Mouse (Mus musculus): Measurements from ENCODE around the gene Plekhd1.
A peak's percentile ranks its signal among the peaks of the same experiment; 100 is the strongest.

The Plekhd1 gene

GRCm38 (mm10) chr12:80699144-80699531, 6.7 kb downstream of the Plekhd1 start:
- no peak for DNase-seq (ENCODE audit: low spot score in 2 of 2)

DNA sequence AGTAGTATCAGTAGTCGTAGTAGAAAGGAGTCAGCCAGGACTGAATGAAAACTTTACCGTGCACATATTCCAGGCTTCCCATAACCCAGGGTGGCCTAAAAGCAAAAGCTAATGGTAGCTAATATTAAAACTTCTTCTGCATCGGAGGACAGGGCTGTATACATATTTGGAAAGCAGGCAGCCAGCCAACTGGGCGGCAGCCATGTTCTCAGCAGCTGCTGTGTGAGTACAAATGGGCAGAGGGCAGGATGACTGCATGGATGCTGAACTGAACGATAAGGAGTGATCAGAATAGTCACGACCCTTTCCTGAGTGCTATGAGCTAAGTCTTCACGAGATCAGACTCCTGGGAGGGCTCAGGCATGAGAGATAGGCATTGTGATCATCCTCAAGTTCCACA, 8.9 kb downstream of the Plekhd1 start:
- no peak for DNase-seq (ENCODE audit: low spot score in 2 of 2)

GRCm38 (mm10) chr12:80706208-80706914, 14.0 kb downstream of the Plekhd1 start:
- DNase-seq (ENCODE audit: low spot score in 2 of 2) = no peak

- no peak for DNase-seq (ENCODE audit: low spot score in 2 of 2)
Measured at GRCm38 (mm10) chr12:80706915-80707604, 14.7 kb downstream of the Plekhd1 start.

GRCm38 (mm10) chr12:80715915-80716314, 23.5 kb downstream of the Plekhd1 start:
- DNase-seq (ENCODE audit: low spot score in 2 of 2) = no peak

DNA sequence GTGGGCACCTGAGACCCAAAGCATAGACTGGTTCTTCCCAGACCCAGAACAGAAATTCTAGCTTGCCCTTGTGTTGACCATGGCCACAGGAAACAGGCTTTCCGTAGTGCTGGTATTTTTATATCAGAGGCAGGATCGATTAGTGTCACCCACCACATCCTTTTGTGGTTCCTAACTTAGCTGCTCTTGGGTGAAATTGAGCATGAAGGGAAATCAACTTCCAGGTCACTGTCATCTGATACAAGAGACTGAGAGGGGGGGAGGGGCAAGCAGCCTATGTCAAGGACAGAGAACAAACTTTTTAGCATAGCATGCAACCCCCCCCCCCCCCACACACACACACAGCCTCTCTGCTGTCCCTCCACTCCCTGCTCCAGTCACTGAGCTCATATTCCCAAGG, 26.8 kb downstream of the Plekhd1 start:
- no peak for DNase-seq (ENCODE audit: low spot score in 2 of 2)

GRCm38 (mm10) chr12:80720507-80720906, 28.1 kb downstream of the Plekhd1 start:
- no peak for DNase-seq (ENCODE audit: low spot score in 2 of 2)

- DNase-seq (ENCODE audit: low spot score in 2 of 2) = no peak
Measured at GRCm38 (mm10) chr12:80721458-80721857, 29.1 kb downstream of the Plekhd1 start.

- peak; percentile 52 to 61 for DNase-seq (ENCODE audit: low spot score in 2 of 2)
Measured at GRCm38 (mm10) chr12:80724853-80725559, 32.6 kb downstream of the Plekhd1 start.

- DNase-seq (ENCODE audit: low spot score in 2 of 2) = no peak
Measured at GRCm38 (mm10) chr12:80728207-80728606, 35.8 kb downstream of the Plekhd1 start.

DNA sequence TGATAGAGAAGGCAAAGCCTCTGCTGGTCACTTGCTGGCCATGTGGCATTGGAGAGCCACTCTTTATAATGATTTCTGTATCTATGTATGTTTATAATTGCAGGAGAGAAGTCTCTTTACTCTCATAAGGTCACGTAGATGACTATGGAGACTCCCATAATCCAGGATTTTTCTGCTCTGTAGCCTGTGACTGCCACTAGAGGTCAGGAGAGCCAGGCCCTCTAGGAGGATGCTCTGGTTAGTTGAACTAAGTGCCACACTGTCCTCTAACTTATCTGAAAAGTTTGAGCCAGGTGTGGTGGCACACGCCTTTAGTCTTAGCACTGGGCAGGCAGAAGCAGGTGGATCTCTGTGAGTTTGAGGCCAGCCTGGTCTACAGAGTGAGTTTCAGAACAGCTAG, 36.4 kb downstream of the Plekhd1 start:
- DNase-seq (ENCODE audit: low spot score in 2 of 2) = no peak

DNA sequence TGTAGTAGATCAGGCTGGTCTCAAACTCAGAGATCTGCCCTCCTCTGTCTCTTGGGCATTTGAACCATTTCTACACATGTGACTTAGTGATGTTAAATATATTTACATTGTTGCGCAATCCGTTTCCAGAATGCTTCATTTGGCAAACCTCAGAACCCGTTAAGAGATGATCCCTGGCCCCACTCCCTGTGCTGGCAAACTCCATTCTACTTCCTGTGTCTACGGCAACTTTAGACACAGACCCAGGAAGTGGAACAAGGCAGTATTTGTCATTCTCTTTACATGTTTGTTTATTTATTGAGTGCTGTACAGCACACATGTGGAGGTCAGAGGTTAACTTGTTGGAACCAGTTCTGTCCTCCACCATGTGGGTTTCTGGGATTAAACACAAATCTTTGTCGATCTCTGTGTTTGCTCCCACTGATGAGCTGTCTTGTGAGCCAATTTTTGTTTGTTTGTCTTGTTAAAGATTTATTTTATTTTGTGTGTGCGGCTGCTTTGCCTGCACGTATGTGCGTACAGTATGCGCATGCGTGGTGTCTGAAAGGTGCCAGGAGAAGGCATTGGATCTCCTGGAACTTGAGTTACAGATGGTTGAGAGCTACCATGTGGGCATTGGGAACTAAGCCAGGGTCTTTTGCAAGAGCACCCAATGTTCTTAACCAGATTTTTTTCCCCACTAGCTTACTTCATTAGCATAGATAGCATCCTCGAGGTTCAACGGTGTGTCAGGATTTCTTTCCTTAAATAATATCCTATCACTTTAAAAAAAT, 37.6 kb downstream of the Plekhd1 start:
- DNase-seq (ENCODE audit: low spot score in 2 of 2) = no peak

GRCm38 (mm10) chr12:80730567-80730966, 38.2 kb downstream of the Plekhd1 start:
- no peak for DNase-seq (ENCODE audit: low spot score in 2 of 2)

DNA sequence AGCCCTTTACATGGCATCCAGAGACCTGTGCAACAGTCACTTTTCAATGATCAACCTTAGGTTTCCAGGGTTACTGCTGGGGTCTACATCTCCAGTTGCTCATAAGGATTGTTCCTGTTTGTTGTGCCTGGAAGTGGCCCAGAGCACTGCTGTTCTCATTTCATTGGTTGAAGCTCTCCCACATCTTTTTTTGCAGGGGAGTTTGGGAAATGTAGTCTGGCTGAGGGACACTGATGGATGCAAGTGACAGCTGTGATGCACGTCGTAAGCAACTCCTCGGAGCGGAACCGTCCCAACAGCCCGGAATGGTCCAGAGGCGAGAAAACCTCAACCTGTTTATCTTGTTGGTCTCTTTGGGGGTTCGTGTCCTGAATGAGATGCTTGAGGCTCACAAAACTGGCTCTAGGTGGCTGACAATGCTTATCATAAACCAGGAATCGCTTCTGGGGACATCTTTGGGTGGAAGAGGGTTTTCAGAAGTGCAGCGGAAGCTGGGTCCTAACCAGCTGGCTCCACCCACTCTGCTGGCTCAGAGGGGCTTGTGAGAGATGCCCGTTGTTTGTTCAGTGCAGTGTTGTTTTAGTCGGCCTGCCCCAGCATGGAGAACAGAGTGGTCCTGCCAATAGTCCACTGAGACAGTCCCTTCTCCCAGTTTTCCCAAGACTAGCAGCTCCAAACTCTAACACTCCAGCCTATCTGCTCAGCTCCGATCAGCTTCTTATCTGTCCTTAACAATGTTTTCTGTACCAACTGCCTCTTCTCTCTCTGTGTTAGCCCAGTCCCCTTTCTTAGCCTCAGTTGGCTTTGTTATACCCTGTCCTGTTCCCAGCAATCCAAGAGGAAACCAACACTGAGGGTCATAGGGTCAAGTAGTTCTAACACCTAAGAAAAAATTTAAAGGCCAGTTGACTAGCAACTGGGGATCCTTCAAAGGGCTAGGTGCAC, 42.4 kb downstream of the Plekhd1 start:
- no peak for DNase-seq (ENCODE audit: low spot score in 2 of 2)

GRCm38 (mm10) chr12:80736464-80737282, 44.3 kb downstream of the Plekhd1 start:
- peak; percentile 14 to 19 for DNase-seq (ENCODE audit: low spot score in 2 of 2)

GRCm38 (mm10) chr12:80737283-80737600, 44.9 kb downstream of the Plekhd1 start:
- DNase-seq (ENCODE audit: low spot score in 2 of 2) = no peak

DNA sequence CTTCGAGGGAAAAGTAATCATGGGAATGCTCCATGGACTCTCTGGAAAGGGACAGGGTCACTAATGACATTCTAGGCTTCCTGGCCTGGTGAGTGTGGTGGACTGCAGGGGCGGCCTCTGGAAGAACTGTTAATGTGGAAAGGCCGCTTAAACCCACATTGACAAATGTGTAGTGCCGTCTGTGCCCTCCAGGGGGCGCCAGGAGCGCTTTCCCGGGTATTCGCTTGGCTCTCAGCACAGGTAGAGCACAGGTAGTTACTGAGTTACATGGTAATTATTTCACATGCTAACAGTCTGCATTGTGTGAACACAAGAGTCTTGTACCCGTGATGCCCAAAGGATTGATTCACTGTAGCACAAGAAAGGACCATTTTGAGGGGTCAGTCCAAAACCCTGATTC, 47.1 kb downstream of the Plekhd1 start:
- no peak for DNase-seq (ENCODE audit: low spot score in 2 of 2)

DNA sequence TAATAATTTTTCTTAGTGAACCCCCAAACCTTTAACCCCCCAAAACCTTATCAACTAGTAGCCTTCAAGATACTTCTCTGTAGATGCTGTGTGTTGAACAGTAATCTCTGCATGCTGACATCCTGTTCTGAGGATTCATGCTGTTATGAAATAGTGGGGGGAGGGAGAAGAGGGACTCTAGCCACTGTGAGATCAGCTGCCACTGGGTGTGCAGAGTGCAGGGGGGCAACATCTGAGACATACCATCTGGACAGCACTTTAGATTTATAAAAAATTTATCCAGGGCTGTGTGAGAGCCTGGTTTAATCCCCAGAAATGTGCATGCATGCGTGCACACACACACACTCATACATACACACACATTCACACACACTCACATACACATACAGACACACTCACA, 52.2 kb downstream of the Plekhd1 start:
- no peak for DNase-seq (ENCODE audit: low spot score in 2 of 2)

DNA sequence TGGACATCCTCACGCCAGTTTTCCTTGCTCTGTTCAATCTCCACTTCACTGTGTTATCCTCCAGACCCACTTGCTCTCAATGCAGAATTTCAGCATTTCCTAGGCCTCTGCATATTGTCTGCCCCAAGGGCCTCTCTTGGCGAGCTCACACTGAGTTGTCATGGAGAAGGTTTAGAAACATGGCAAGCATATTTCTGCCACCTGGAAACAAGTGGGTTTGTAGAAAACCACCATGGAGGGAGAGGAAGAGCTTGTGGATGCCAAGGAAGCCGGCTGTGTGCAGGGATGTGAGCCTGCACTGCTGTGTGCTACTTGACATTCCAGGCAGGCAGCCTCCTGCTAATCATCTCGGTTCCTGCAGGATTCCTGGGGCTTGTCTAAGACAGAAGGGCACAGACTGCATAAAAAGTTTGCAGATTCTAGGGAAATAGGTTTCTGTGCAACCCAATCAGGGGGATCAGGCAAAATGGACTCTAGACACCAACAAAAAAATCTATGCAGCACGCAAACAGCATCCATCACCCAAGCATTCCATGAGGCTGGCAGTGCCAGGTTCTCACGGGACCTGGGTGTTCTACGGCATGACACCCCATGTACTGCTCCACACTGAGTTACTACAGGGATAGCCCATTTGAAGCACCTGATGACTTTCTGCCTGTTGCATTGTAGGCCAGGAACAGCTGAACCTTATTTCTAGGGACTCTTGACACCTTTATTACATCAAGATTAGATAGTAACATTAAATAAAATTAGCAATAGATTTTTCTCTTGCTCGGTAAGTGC, 53.8 kb downstream of the Plekhd1 start:
- no peak for DNase-seq (ENCODE audit: low spot score in 2 of 2)

Measured in spleen, postnatal 36 days (tissue).